Mouse (Mus musculus) forebrain, embryonic 14.5 days (tissue): ENCODE measurements around the gene Krt71. TPM values are rescaled to one million over a fixed set of nuclear protein-coding genes. Genes with fewer than 3 reads are reported as not detected.
A peak's percentile ranks its signal among the peaks of the same experiment; 100 is the strongest.

ENCODE experiments used
- ATAC-seq: fragments of 200-750 bp; cut with Nextera tagmentation; 2 replicates; pipeline ENCODE4 v1.8.0; 2017; ENCODE audit warnings: mild to moderate bottlenecking, moderate library complexity
- DNase-seq: peaks from one replicate; pipeline ENCODE4 v3.0.0-alpha.2; 2015; ENCODE audit warnings: low spot score
- H3K27ac ChIP-seq: fragments of 300-500 bp; sonication (generic); 2 replicates; pipeline ENCODE4 v1.5.1; 2014; ENCODE audit warnings: low read depth, mild to moderate bottlenecking, control low read depth, low read length, moderate library complexity
- H3K27me3 ChIP-seq: fragments of 300-500 bp; sonication (generic); replicated peaks from 2 replicates; pipeline ENCODE4 v1.6.1; 2014; ENCODE audit warnings: low read length, control low read depth, mixed read lengths; ENCODE audit not compliant: control insufficient read depth, insufficient read depth
- H3K36me3 ChIP-seq: fragments of 300-500 bp; sonication (generic); 2 replicates; pipeline ENCODE4 v1.6.1; 2014; ENCODE audit warnings: low read length, control low read depth; ENCODE audit not compliant: control insufficient read depth, insufficient read depth
- H3K4me1 ChIP-seq: fragments of 300-500 bp; sonication (generic); 2 replicates; pipeline ENCODE4 v1.6.1; 2014; ENCODE audit warnings: antibody characterized with exemption, low read length, control low read depth; ENCODE audit not compliant: control insufficient read depth, insufficient read depth
- H3K4me2 ChIP-seq: fragments of 300-500 bp; sonication (generic); 2 replicates; pipeline ENCODE4 v1.6.1; 2014; ENCODE audit warnings: mild to moderate bottlenecking, control low read depth, low read length
- H3K4me3 ChIP-seq: fragments of 300-500 bp; sonication (generic); 2 replicates; pipeline ENCODE4 v1.5.1; 2014; ENCODE audit warnings: low read depth, low read length, control low read depth
- H3K9ac ChIP-seq: fragments of 300-500 bp; sonication (generic); 2 replicates; pipeline ENCODE4 v1.6.1; 2014; ENCODE audit warnings: mild to moderate bottlenecking, low read length, control low read depth, moderate library complexity
- H3K9me3 ChIP-seq: fragments of 300-500 bp; sonication (generic); replicated peaks from 2 replicates; pipeline ENCODE4 v1.6.1; 2016; ENCODE audit warnings: low read length, control low read depth, mixed read lengths; ENCODE audit not compliant: control insufficient read depth
- WGBS: fragments of 180-500 bp; shearing (Covaris S2); extraction: QIAGEN DNeasy Blood & Tissue Kit; methylation state at CpG from one replicate; pipeline ENCODE4 v1.1.7; 2014; 5-methylcytosine and 5-hydroxymethylcytosine counted together
- polyA plus RNA-seq: library from polyadenylated mRNA; unstranded; fragments of >200 nt; fragmentation: Nextera tagmentation; extraction: Ambion mirVana; gene quantifications from 2 replicates; pipeline ENCODE4 v1.2.1, GENCODE M21; 2014

The Krt71 gene
- polyA plus RNA-seq, 1 experiment from 2014 or later, result not detected

- Histone ChIP-seq H3K27ac (no peak overlapping the region), H3K4me1 (no peaks in the 10 kb centered on the region), H3K4me2 (no peak overlapping the region), H3K36me3 (no peaks in the 10 kb centered on the region), H3K27me3 (no peaks in the 10 kb centered on the region), H3K4me3 (no peak overlapping the region), H3K9ac (no peak overlapping the region), H3K9me3 (no peaks in the 10 kb centered on the region)
- no peak for DNase-seq
- no peak for ATAC-seq
- 76% methylated on average over 5 of the region's 5 CpGs for WGBS
Observed at GRCm38 (mm10) chr15:101724686-101725085, 18.2 kb downstream of the Krt71 start.

GRCm38 (mm10) chr15:101715831-101716230, 27.1 kb downstream of the Krt71 start:
- H3K9ac ChIP-seq, result no peak overlapping the region
- H3K4me2 ChIP-seq, result no peak overlapping the region
- H3K9me3 ChIP-seq, result no peaks in the 10 kb centered on the region
- H3K4me1 ChIP-seq, result no peaks in the 10 kb centered on the region
- H3K27ac ChIP-seq, result no peak overlapping the region
- no peak for DNase-seq
- no peaks in the 10 kb centered on the region for H3K36me3 ChIP-seq
- no peaks in the 10 kb centered on the region for H3K27me3 ChIP-seq
- no peak for ATAC-seq
- no peak overlapping the region for H3K4me3 ChIP-seq
- WGBS, result 74% methylated on average over 3 of the region's 3 CpGs

- Histone ChIP-seq H3K27me3 (no peaks in the 10 kb centered on the region), H3K36me3 (no peaks in the 10 kb centered on the region), H3K4me3 (no peak overlapping the region), H3K27ac (no peak overlapping the region), H3K4me1 (no peaks in the 10 kb centered on the region), H3K9me3 (no peaks in the 10 kb centered on the region), H3K9ac (no peak overlapping the region), H3K4me2 (no peak overlapping the region)
- ATAC-seq (no peak), DNase-seq (no peak)
- 93% methylated on average over 5 of the region's 5 CpGs for WGBS
Observed at GRCm38 (mm10) chr15:101714356-101714755, 28.6 kb downstream of the Krt71 start.

- 74% methylated on average over 8 of the region's 8 CpGs for WGBS
- no peaks in the 10 kb centered on the region for H3K9me3 ChIP-seq
- H3K36me3 ChIP-seq, result no peaks in the 10 kb centered on the region
- no peak overlapping the region for H3K27ac ChIP-seq
- no peak for DNase-seq
- no peak for ATAC-seq
- H3K4me1 ChIP-seq, result no peaks in the 10 kb centered on the region
- no peak overlapping the region for H3K9ac ChIP-seq
- no peak overlapping the region for H3K4me2 ChIP-seq
- no peaks in the 10 kb centered on the region for H3K27me3 ChIP-seq
- H3K4me3 ChIP-seq, result no peak overlapping the region
Observed at GRCm38 (mm10) chr15:101713731-101714130, 29.2 kb downstream of the Krt71 start.

GRCm38 (mm10) chr15:101712720-101713119, 30.2 kb downstream of the Krt71 start, which contains the start of gene Krt5:
Gene Krt5 (minus strand): TSS chr15:101712898.
- Histone ChIP-seq H3K9me3 (no peaks in the 10 kb centered on the region), H3K27ac (no peak within 1 kb of the TSS), H3K27me3 (no peaks in the 10 kb centered on the region), H3K4me1 (no peaks in the 10 kb centered on the region), H3K36me3 (no peaks in the 10 kb centered on the region), H3K9ac (no peak within 1 kb of the TSS), H3K4me2 (no peak within 1 kb of the TSS), H3K4me3 (no peak within 1 kb of the TSS)
- ATAC-seq (no peak), DNase-seq (no peak)
- 84% methylated on average over 13 of the region's 13 CpGs for WGBS

GRCm38 (mm10) chr15:101708683-101709082, 34.2 kb downstream of the Krt71 start:
- no peaks in the 10 kb centered on the region for H3K4me1 ChIP-seq
- no peaks in the 10 kb centered on the region for H3K27me3 ChIP-seq
- no peaks in the 10 kb centered on the region for H3K9me3 ChIP-seq
- no peak for DNase-seq
- H3K4me2 ChIP-seq, result no peak overlapping the region
- no peaks in the 10 kb centered on the region for H3K36me3 ChIP-seq
- H3K4me3 ChIP-seq, result no peak overlapping the region
- H3K9ac ChIP-seq, result no peak overlapping the region
- no peak overlapping the region for H3K27ac ChIP-seq
- WGBS, result 71% methylated on average over 11 of the region's 11 CpGs
- ATAC-seq, result no peak

- DNase-seq, result no peak
- Histone ChIP-seq H3K27ac (no peak overlapping the region), H3K9ac (no peak overlapping the region), H3K27me3 (no peaks in the 10 kb centered on the region), H3K36me3 (no peaks in the 10 kb centered on the region), H3K9me3 (no peaks in the 10 kb centered on the region), H3K4me1 (no peaks in the 10 kb centered on the region), H3K4me2 (no peak overlapping the region), H3K4me3 (no peak overlapping the region)
- ATAC-seq, result no peak
- WGBS, result 91% methylated on average over 9 of the region's 9 CpGs
Observed at GRCm38 (mm10) chr15:101707454-101707853, 35.5 kb downstream of the Krt71 start.

GRCm38 (mm10) chr15:101704066-101704465, 38.8 kb downstream of the Krt71 start:
- Histone ChIP-seq H3K27me3 (no peaks in the 10 kb centered on the region), H3K4me3 (no peak overlapping the region), H3K36me3 (no peaks in the 10 kb centered on the region), H3K9ac (no peak overlapping the region), H3K4me2 (no peak overlapping the region), H3K27ac (no peak overlapping the region), H3K4me1 (no peaks in the 10 kb centered on the region), H3K9me3 (no peaks in the 10 kb centered on the region)
- ATAC-seq (no peak), DNase-seq (peak; percentile 35)
- WGBS, result 71% methylated on average over 4 of the region's 4 CpGs

GRCm38 (mm10) chr15:101702380-101702779, 40.5 kb downstream of the Krt71 start:
- Histone ChIP-seq H3K9me3 (no peaks in the 10 kb centered on the region), H3K27ac (no peak overlapping the region), H3K36me3 (no peaks in the 10 kb centered on the region), H3K4me3 (no peak overlapping the region), H3K4me1 (no peaks in the 10 kb centered on the region), H3K27me3 (no peaks in the 10 kb centered on the region), H3K9ac (no peak overlapping the region), H3K4me2 (no peak overlapping the region)
- 12% methylated on average over 2 of the region's 2 CpGs for WGBS
- DNase-seq, result no peak
- ATAC-seq, result no peak
